Mouse (Mus musculus) heart, adult 2 months (tissue): ENCODE data around the gene Itgb3.

ENCODE experiments used
- CTCF ChIP-seq: fragments of 200-600 bp; IDR thresholded peaks from 2 replicates; pipeline ENCODE4 v1.8.1; 2022; ENCODE audit warnings: antibody characterized with exemption, mild to moderate bottlenecking, moderate library complexity
- EP300 ChIP-seq: fragments of 200-500 bp; IDR thresholded peaks from 2 replicates; pipeline ENCODE4 v1.6.1; 2011; ENCODE audit warnings: low read depth, low read length, control low read depth; ENCODE audit not compliant: insufficient read depth
- POLR2A ChIP-seq: fragments of 200-500 bp; IDR thresholded peaks from 2 replicates; pipeline ENCODE4 v1.6.1; 2011; ENCODE audit warnings: mild to moderate bottlenecking, low read depth, low read length, control low read depth; ENCODE audit not compliant: insufficient read depth

DNA sequence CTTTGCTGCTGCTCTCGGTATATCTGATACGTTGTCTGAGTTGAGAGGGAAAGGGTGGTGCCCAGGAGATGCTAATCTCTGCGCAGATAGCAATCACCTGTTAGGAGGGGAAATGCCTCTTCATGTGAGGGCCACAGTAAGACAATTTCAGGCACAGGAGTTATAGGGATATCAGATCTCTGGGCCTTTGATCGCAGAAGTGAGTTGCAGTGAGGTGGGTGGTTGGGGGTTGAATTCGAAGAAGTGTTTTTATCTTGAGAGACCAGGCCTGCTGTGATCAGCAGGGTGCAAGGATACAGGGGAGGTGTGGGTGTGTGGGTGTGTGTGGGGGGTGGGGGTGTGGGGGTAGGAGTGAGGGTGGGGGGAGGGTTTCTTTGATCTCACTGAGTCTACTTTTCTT lies 53.3 kb downstream of the Itgb3 start:
- TF ChIP-seq POLR2A (no peak), EP300 (no peak), CTCF (no peak)
